Mouse (Mus musculus) MEL (cell line): ENCODE measurements around the gene Hspb11. TPM values are rescaled to one million over a fixed set of nuclear protein-coding genes. Genes with fewer than 3 reads are reported as not detected.

Experiments used
- DNase-seq: peaks from one replicate; pipeline ENCODE4 v3.0.0; 2011; ENCODE audit warnings: low read depth, low spot score
- H3K27ac ChIP-seq: 2 replicates; pipeline ENCODE4 v1.5.1; 2012; ENCODE audit warnings: low read depth, mild to moderate bottlenecking, control low read depth, low read length, moderate library complexity; ENCODE audit not compliant: control insufficient read depth
- H3K27me3 ChIP-seq, 2 experiments: fragments of 150-350 bp in 1 of 2; sonication (generic) in 1 of 2; 2 replicates each; pipeline ENCODE4 v1.6.1; 2012; ENCODE audit warnings: low read length in 2 of 2, mild to moderate bottlenecking in 2 of 2, improper control_type of control experiment in 1 of 2, moderate library complexity in 1 of 2; ENCODE audit not compliant: insufficient read depth in 2 of 2, control insufficient read depth in 1 of 2
- H3K36me3 ChIP-seq, 2 experiments: 2 replicates each; pipeline ENCODE4 v1.6.1; 2012 to 2014; ENCODE audit warnings: low read length in 2 of 2, improper control_type of control experiment in 1 of 2, inconsistent platforms in 1 of 2, mild to moderate bottlenecking in 1 of 2; ENCODE audit not compliant: insufficient read depth in 2 of 2, control insufficient read depth in 1 of 2
- H3K4me1 ChIP-seq, 2 experiments: fragments of 150-350 bp in 1 of 2; sonication (generic) in 1 of 2; 2 replicates each; pipeline ENCODE4 v1.6.1; 2012; ENCODE audit warnings: low read length in 2 of 2, improper control_type of control experiment in 1 of 2, mild to moderate bottlenecking in 1 of 2; ENCODE audit not compliant: insufficient read depth in 2 of 2, control insufficient read depth in 1 of 2
- H3K4me3 ChIP-seq, 2 experiments: fragments of 150-350 bp in 1 of 2; sonication (generic) in 1 of 2; 2 replicates each; pipeline ENCODE4 v1.5.1; 2012; ENCODE audit warnings: low read depth in 2 of 2, low read length in 2 of 2, mild to moderate bottlenecking in 2 of 2, moderate library complexity in 2 of 2, control low read depth in 1 of 2, improper control_type of control experiment in 1 of 2; ENCODE audit not compliant: control insufficient read depth in 1 of 2, insufficient read depth in 1 of 2
- H3K79me2 ChIP-seq: 2 replicates; pipeline ENCODE4 v1.6.1; 2012; ENCODE audit warnings: mild to moderate bottlenecking, low read length, moderate library complexity; ENCODE audit not compliant: control insufficient read depth, poor library complexity, insufficient read depth
- H3K9ac ChIP-seq: 2 replicates; pipeline ENCODE4 v1.6.1; 2012; ENCODE audit warnings: low read depth, mild to moderate bottlenecking, control low read depth, low read length, moderate library complexity; ENCODE audit not compliant: control insufficient read depth, poor library complexity, severe bottlenecking
- H3K9me3 ChIP-seq: fragments of 150-350 bp; sonication (generic); replicated peaks from 2 replicates; pipeline ENCODE4 v1.6.1; 2012; ENCODE audit warnings: mild to moderate bottlenecking, low read length, improper control_type of control experiment, moderate library complexity; ENCODE audit not compliant: insufficient read depth
- BHLHE40 ChIP-seq: IDR thresholded peaks from 2 replicates; pipeline ENCODE4 v1.6.1; 2012; ENCODE audit warnings: low read depth, mild to moderate bottlenecking, inconsistent platforms, low read length, improper control_type of control experiment, borderline replicate concordance
- CHD1 ChIP-seq: IDR thresholded peaks from 2 replicates; pipeline ENCODE4 v1.6.1; 2012; ENCODE audit warnings: low read depth, mild to moderate bottlenecking, inconsistent platforms, low read length, improper control_type of control experiment
- CHD2 ChIP-seq: IDR thresholded peaks from 2 replicates; pipeline ENCODE4 v1.6.1; 2011; ENCODE audit warnings: low read length, improper control_type of control experiment
- CTCF ChIP-seq, 3 experiments: IDR thresholded peaks in 2 of 3; conservative IDR thresholded peaks in 1 of 3; 2 replicates each; pipeline ENCODE4 v1.5.1; 2011 to 2012; ENCODE audit warnings: low read length in 3 of 3, low read depth in 2 of 3, mild to moderate bottlenecking in 2 of 3, improper control_type of control experiment in 1 of 3, inconsistent platforms in 1 of 3, mixed read lengths in 1 of 3, moderate library complexity in 1 of 3; ENCODE audit not compliant: control insufficient read depth in 1 of 3, insufficient read depth in 1 of 3, poor library complexity in 1 of 3, severe bottlenecking in 1 of 3
- ELF1 ChIP-seq: IDR thresholded peaks from 2 replicates; pipeline ENCODE4 v1.6.1; 2014; ENCODE audit warnings: low read depth, mild to moderate bottlenecking, inconsistent platforms, low read length, improper control_type of control experiment, moderate library complexity
- EP300 ChIP-seq, 2 experiments: IDR thresholded peaks; 2 replicates each; pipeline ENCODE4 v1.6.1; 2011; ENCODE audit warnings: improper control_type of control experiment in 2 of 2, low read length in 2 of 2, low read depth in 1 of 2, mild to moderate bottlenecking in 1 of 2
- ETS1 ChIP-seq: IDR thresholded peaks from 2 replicates; pipeline ENCODE4 v1.6.1; 2012; ENCODE audit warnings: low read depth, mild to moderate bottlenecking, inconsistent platforms, low read length, improper control_type of control experiment, moderate library complexity
- GABPA ChIP-seq: IDR thresholded peaks from 2 replicates; pipeline ENCODE4 v1.6.1; 2012; ENCODE audit warnings: low read depth, mild to moderate bottlenecking, inconsistent platforms, low read length, improper control_type of control experiment, moderate library complexity
- HCFC1 ChIP-seq: IDR thresholded peaks from 2 replicates; pipeline ENCODE4 v1.6.1; 2012; ENCODE audit warnings: low read depth, mild to moderate bottlenecking, inconsistent platforms, low read length, improper control_type of control experiment, moderate library complexity
- JUND ChIP-seq: IDR thresholded peaks from 2 replicates; pipeline ENCODE4 v1.6.1; 2011; ENCODE audit warnings: low read depth, mild to moderate bottlenecking, improper control_type of control experiment, low read length
- KAT2A ChIP-seq: conservative IDR thresholded peaks from 2 replicates; pipeline ENCODE4 v1.6.1; 2012; ENCODE audit warnings: low read depth, low read length, improper control_type of control experiment, inconsistent platforms
- MAFK ChIP-seq: IDR thresholded peaks from 2 replicates; pipeline ENCODE4 v1.6.1; 2011; ENCODE audit warnings: low read depth, mild to moderate bottlenecking, low read length, improper control_type of control experiment, borderline replicate concordance
- MAX ChIP-seq: IDR thresholded peaks from 2 replicates; pipeline ENCODE4 v1.6.1; 2011; ENCODE audit warnings: low read length, improper control_type of control experiment
- MAZ ChIP-seq: IDR thresholded peaks from 2 replicates; pipeline ENCODE4 v1.6.1; 2012; ENCODE audit warnings: low read depth, mild to moderate bottlenecking, inconsistent platforms, low read length, improper control_type of control experiment
- MEF2A ChIP-seq: IDR thresholded peaks from 2 replicates; pipeline ENCODE4 v1.6.1; 2014; ENCODE audit warnings: low read depth, mild to moderate bottlenecking, inconsistent platforms, low read length, improper control_type of control experiment; ENCODE audit not compliant: poor library complexity, insufficient replicate concordance, severe bottlenecking; ENCODE audit errors: extremely low read depth
- MYB ChIP-seq: IDR thresholded peaks from 2 replicates; pipeline ENCODE4 v1.6.1; 2011; ENCODE audit warnings: mild to moderate bottlenecking, low read depth, low read length, improper control_type of control experiment
- NELFE ChIP-seq: IDR thresholded peaks from 2 replicates; pipeline ENCODE4 v1.6.1; 2011; ENCODE audit warnings: low read depth, low read length, improper control_type of control experiment
- NRF1 ChIP-seq: IDR thresholded peaks from 2 replicates; pipeline ENCODE4 v1.6.1; 2014; ENCODE audit warnings: low read depth, mild to moderate bottlenecking, inconsistent platforms, low read length, improper control_type of control experiment, moderate library complexity; ENCODE audit not compliant: poor library complexity, insufficient read depth, severe bottlenecking
- POLR2A ChIP-seq, 2 experiments: IDR thresholded peaks; 2 replicates each; pipeline ENCODE4 v1.6.1; 2011 to 2012; ENCODE audit warnings: low read length in 2 of 2, mild to moderate bottlenecking in 2 of 2, control low read depth in 1 of 2, improper control_type of control experiment in 1 of 2, low read depth in 1 of 2, moderate library complexity in 1 of 2; ENCODE audit not compliant: control insufficient read depth in 1 of 2, insufficient read depth in 1 of 2, poor library complexity in 1 of 2
- SMC3 ChIP-seq: IDR thresholded peaks from 2 replicates; pipeline ENCODE4 v1.6.1; 2011; ENCODE audit warnings: low read depth, low read length, improper control_type of control experiment
- TAL1 ChIP-seq: IDR thresholded peaks from 2 replicates; pipeline ENCODE4 v1.6.1; 2012; ENCODE audit warnings: mild to moderate bottlenecking, inconsistent platforms, low read length, moderate library complexity, mixed read lengths
- TCF12 ChIP-seq: IDR thresholded peaks from 2 replicates; pipeline ENCODE4 v1.6.1; 2014; ENCODE audit warnings: low read depth, mild to moderate bottlenecking, inconsistent platforms, low read length, improper control_type of control experiment, moderate library complexity
- UBTF ChIP-seq: IDR thresholded peaks from 2 replicates; pipeline ENCODE4 v1.6.1; 2012; ENCODE audit warnings: low read depth, mild to moderate bottlenecking, inconsistent platforms, low read length, improper control_type of control experiment, moderate library complexity, borderline replicate concordance; ENCODE audit not compliant: insufficient read depth
- ZKSCAN1 ChIP-seq: IDR thresholded peaks from 2 replicates; pipeline ENCODE4 v1.6.1; 2012; ENCODE audit warnings: low read depth, mild to moderate bottlenecking, inconsistent platforms, low read length, improper control_type of control experiment, moderate library complexity
- polyA plus RNA-seq, 2 experiments: library from polyadenylated mRNA; stranded (reverse) in 1 of 2; unstranded in 1 of 2; fragments of >175 nt in 1 of 2; fragments of >200 nt in 1 of 2; gene quantifications; 2 replicates each; pipeline versions ENCODE4 v1.2.1 to v1.2.4; 2012; ENCODE audit warnings: low replicate concordance in 2 of 2, low read depth in 1 of 2; ENCODE audit not compliant: insufficient read length in 2 of 2, insufficient read depth in 1 of 2, missing spikeins in 1 of 2
- total RNA-seq: library from RNA; depleted of rRNA; stranded (reverse); fragments of 300-350 nt; gene quantifications from 2 replicates; pipeline ENCODE4 v1.2.3, GENCODE M21; 2012

The Hspb11 gene
- total and polyA plus RNA-seq, 3 experiments, result 11.2 to 16.8 TPM; not detected in 1

DNA sequence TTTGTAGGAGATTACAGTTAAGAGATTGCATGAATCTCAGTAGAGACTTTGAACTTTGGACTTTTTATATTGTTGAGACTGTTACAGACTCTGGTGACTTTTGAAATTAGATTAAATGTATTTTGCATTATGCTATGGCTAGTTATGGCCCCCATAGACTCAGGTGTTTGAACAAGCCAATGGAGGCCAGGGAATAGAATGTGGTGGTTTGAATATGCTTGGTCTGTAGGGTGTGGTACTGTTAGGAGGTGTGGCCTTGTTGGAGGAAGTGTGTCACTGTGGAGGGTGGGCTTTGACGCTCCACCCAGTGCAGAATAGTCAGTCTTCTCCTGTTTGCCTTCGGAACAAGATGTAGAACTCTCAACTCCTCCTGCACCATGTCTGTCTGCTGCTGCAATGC is 69.7 kb downstream of the Hspb11 start:
- no peak for TF ChIP-seq TAL1
- TF ChIP-seq MYB, result no peak
- TF ChIP-seq MEF2A, result no peak
- no peak for TF ChIP-seq JUND
- TF ChIP-seq MAFK, result no peak
- TF ChIP-seq ELF1, result no peak
- TF ChIP-seq, all 39 proteins: peak for 0

DNA sequence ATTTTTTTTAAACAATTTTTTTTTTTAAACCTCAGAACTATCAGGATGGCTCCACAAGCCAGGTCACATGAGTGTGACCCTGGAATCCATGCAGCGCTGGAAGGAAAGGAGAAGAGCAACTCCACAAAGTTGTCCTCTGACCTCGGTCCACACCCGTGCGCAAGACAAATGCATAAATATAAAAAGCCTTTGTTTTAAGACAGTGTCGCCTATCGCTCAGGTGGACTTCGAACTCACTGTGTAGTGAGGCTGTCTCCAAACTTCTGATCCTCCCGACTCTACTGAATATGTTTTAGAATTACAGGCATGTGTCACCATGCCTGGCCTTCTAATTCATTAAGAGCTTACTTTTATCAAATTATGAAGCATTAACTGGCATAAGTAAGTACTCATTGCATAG is 75.1 kb downstream of the Hspb11 start:
- no peak for TF ChIP-seq MAZ
- no peak for TF ChIP-seq KAT2A
- TF ChIP-seq POLR2A (IDR thresholded peaks at IDR 0.05; ENCODE audit: control insufficient read depth in 1 of 2, insufficient read depth in 1 of 2, low read depth in 1 of 2, low read length in 2 of 2, poor library complexity in 1 of 2), result no peak
- no peak for TF ChIP-seq EP300 (IDR thresholded peaks at IDR 0.05; ENCODE audit: low read depth in 1 of 2, low read length in 2 of 2)
- no peak for TF ChIP-seq MAFK
- TF ChIP-seq BHLHE40, result no peak
- no peak for TF ChIP-seq UBTF
- TF ChIP-seq ELF1, result no peak
- TF ChIP-seq HCFC1, result no peak
- no peak for TF ChIP-seq GABPA
- TF ChIP-seq ETS1, result no peak
- no peak for TF ChIP-seq ZKSCAN1
- TF ChIP-seq SMC3, result no peak
- no peak for TF ChIP-seq TCF12
- no peak for TF ChIP-seq MAX
- no peak for TF ChIP-seq NRF1
- TF ChIP-seq CTCF (IDR thresholded peaks at IDR 0.05 in 2 of 3, conservative IDR thresholded peaks at IDR 0.05 in 1 of 3; ENCODE audit: control insufficient read depth in 1 of 3, insufficient read depth in 1 of 3, low read depth in 2 of 3, low read length in 3 of 3, poor library complexity in 1 of 3, severe bottlenecking in 1 of 3), result no peak
- no peak for TF ChIP-seq CHD2
- TF ChIP-seq CHD1, result no peak
- TF ChIP-seq NELFE, result no peak
- no peaks in the 10 kb centered on the region; a peak in 1 of 4 replicates for H3K36me3 ChIP-seq

More for the DNA sequence above, 69.7 kb downstream of the Hspb11 start:
- Histone ChIP-seq H3K27ac (no peak overlapping the region), H3K4me3 (no peak overlapping the region), H3K36me3 (peaks cover 0 to 2% of the 10 kb centered on the region in 2 experiments; a peak in 1 of 4 replicates), H3K4me1 (no peaks in the 10 kb centered on the region; a peak in 1 of 4 replicates), H3K79me2 (no peaks in the 10 kb centered on the region), H3K9me3 (no peaks in the 10 kb centered on the region), H3K9ac (no peak overlapping the region), H3K27me3 (no peaks in the 10 kb centered on the region)
- DNase-seq, result peak; percentile 21

More for the DNA sequence above, 75.1 kb downstream of the Hspb11 start:
- DNase-seq, result no peak
- Histone ChIP-seq H3K9me3 (no peaks in the 10 kb centered on the region), H3K27me3 (no peaks in the 10 kb centered on the region), H3K27ac (no peak overlapping the region), H3K9ac (no peak overlapping the region), H3K4me3 (no peak overlapping the region), H3K4me1 (no peaks in the 10 kb centered on the region; a peak in 1 of 4 replicates), H3K79me2 (no peaks in the 10 kb centered on the region)
